Mouse (Mus musculus) liver, embryonic 13.5 days (tissue): ENCODE measurements around the gene Adgra1. TPM values are rescaled to one million over a fixed set of nuclear protein-coding genes. Genes with fewer than 3 reads are reported as not detected.

Experiments used
- ATAC-seq: fragments of 200-750 bp; cut with Nextera tagmentation; 2 replicates; pipeline ENCODE4 v1.8.0; 2017; ENCODE audit warnings: low read depth, mild to moderate bottlenecking, moderate number of reproducible peaks, moderate library complexity
- DNase-seq: peaks from one replicate; pipeline ENCODE4 v3.0.0; 2022
- H3K27ac ChIP-seq: fragments of 300-500 bp; sonication (generic); 2 replicates; pipeline ENCODE4 v1.5.1; 2015; ENCODE audit warnings: moderate library complexity, mild to moderate bottlenecking, inconsistent platforms
- H3K27me3 ChIP-seq: fragments of 300-500 bp; sonication (generic); 2 replicates; pipeline ENCODE4 v1.6.1; 2015; ENCODE audit warnings: mild to moderate bottlenecking, inconsistent platforms
- H3K36me3 ChIP-seq: fragments of 300-500 bp; sonication (generic); 2 replicates; pipeline ENCODE4 v1.6.1; 2015; ENCODE audit warnings: mild to moderate bottlenecking, inconsistent platforms
- H3K4me1 ChIP-seq: fragments of 300-500 bp; sonication (generic); replicated peaks from 2 replicates; pipeline ENCODE4 v1.6.1; 2015; ENCODE audit warnings: inconsistent platforms
- H3K4me2 ChIP-seq: fragments of 300-500 bp; sonication (generic); 2 replicates; pipeline ENCODE4 v1.6.1; 2015; ENCODE audit warnings: inconsistent platforms, mild to moderate bottlenecking, moderate library complexity
- H3K4me3 ChIP-seq: fragments of 300-500 bp; sonication (generic); replicated peaks from 2 replicates; pipeline ENCODE4 v1.5.1; 2015; ENCODE audit warnings: mild to moderate bottlenecking, inconsistent platforms
- H3K9ac ChIP-seq: fragments of 300-500 bp; sonication (generic); 2 replicates; pipeline ENCODE4 v1.6.1; 2015; ENCODE audit warnings: mild to moderate bottlenecking, inconsistent platforms
- H3K9me3 ChIP-seq: fragments of 300-500 bp; sonication (generic); replicated peaks from 2 replicates; pipeline ENCODE4 v1.6.1; 2016; ENCODE audit warnings: inconsistent platforms
- WGBS: fragments of 180-500 bp; shearing (Covaris S2); methylation state at CpG from one replicate; pipeline ENCODE4 v1.1.7; 2015; ENCODE audit not compliant: insufficient replicate concordance; 5-methylcytosine and 5-hydroxymethylcytosine counted together
- polyA plus RNA-seq: library from polyadenylated mRNA; unstranded; fragments of >200 nt; fragmentation: Nextera tagmentation; extraction: Ambion mirVana; gene quantifications from 2 replicates; pipeline ENCODE4 v1.2.1, GENCODE M21; 2015

The Adgra1 gene
- polyA plus RNA-seq, 1 experiment from 2014 or later, result not detected

DNA sequence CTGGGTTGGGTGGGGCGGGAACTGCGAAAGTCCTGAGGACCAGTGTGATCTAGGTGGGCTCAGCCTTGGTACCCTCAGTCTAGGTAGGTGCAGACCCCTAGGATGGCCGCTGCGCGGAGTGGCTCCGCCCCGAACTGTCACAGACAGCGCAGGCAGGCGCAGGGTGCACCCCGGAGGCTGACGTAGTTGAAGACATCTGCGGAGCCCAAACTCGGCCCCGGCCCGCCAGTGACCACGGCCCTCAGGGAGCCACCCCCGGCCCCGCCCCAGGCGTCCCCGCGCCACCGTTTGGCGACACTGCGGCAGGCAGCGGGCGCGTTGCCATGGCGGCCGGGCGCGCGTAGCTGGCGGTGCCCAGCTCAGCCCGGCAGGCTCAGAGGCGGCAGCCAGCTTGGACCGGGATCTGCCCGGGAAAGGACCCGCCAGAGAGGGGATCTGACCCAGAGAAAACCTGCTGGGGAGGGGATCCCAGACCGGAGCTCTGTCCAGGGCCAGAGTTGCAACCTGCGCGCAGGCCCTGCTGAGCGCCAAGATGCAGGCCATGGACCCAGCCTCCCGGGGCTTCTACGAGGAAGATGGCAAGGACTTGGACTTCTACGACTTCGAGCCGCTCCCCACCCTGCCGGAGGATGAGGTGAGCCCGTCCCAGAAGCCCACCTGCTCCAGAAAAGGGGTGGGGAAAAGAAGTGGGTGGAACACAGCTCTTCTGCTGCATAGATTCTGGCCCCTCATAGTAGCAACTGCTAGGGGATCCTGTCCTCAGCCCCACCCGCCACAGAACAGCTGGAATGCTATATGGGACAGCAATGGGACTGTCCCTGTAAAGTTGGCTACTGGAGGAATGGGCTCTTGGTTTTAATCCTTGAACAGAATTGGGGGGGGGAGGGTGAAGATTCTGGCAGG is 60.9 kb downstream of the Adgra1 start, which contains the start of gene Kndc1:
Kndc1 (plus strand) TSS at position 42 of the 903 bp plus-strand sequence.
- peaks cover 36% of the 10 kb centered on the region for H3K27me3 ChIP-seq
- peak within 1 kb of the TSS; percentile 45 for H3K4me2 ChIP-seq
- no peaks in the 10 kb centered on the region for H3K36me3 ChIP-seq
- 2% methylated on average over 50 of the region's 50 CpGs for WGBS
- peak within 1 kb of the TSS; percentile 18 for H3K4me3 ChIP-seq
- H3K9me3 ChIP-seq, result no peaks in the 10 kb centered on the region
- no peak within 1 kb of the TSS for H3K27ac ChIP-seq
- no peaks in the 10 kb centered on the region for H3K4me1 ChIP-seq
- ATAC-seq (no peak), DNase-seq (no peak)
- H3K9ac ChIP-seq, result no peak within 1 kb of the TSS

DNA sequence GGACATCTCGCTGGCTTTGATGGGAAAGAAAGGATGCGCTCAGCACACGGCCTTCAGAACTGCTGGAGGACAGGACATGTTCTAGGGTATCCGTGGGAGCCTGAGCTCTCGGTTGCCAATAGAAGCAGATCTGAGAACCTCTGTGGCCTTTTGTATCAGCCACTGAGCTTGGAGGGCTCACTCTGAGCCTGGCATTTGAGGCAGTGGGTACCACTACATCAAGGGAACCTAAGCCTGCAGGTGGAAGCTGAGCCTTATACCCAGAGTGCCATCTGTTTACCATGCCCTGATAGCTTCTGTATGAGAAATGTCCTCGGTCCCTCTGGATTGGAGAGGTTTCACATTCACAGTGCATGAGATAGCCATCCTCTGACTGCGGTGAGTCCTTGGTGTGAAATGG is 62.3 kb downstream of the Adgra1 start:
- ATAC-seq (no peak), DNase-seq (no peak)
- 60% methylated on average over 7 of the region's 7 CpGs for WGBS
- Histone ChIP-seq H3K9ac (no peak overlapping the region), H3K4me3 (no peak overlapping the region), H3K4me2 (no peak overlapping the region), H3K27ac (no peak overlapping the region), H3K4me1 (no peaks in the 10 kb centered on the region), H3K36me3 (no peaks in the 10 kb centered on the region), H3K27me3 (peaks cover 36% of the 10 kb centered on the region), H3K9me3 (no peaks in the 10 kb centered on the region)

DNA sequence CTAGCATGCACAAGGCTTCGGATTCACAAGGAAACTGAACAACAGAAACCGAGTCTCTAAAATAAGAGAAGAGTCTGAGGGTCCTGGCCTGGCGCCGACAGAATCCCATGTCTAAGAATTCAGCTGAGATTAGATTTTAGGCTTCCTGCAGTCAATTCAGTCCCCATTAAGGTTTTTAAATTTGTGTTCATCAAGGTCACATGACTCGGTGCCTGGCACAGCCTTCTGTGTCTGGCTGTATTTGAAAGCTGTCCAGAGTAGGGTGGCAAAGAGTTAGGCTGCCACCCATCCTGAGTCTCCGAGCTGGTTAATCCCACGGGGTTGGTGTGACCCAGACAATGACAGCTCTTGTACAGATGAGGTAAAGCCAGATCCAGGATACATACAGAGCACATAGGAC is 62.8 kb downstream of the Adgra1 start:
- Histone ChIP-seq H3K27ac (no peak overlapping the region), H3K4me2 (no peak overlapping the region), H3K4me1 (no peaks in the 10 kb centered on the region), H3K36me3 (no peaks in the 10 kb centered on the region), H3K9me3 (no peaks in the 10 kb centered on the region), H3K27me3 (peaks cover 36% of the 10 kb centered on the region), H3K4me3 (no peak overlapping the region), H3K9ac (no peak overlapping the region)
- 63% methylated on average over 7 of the region's 7 CpGs for WGBS
- ATAC-seq (no peak), DNase-seq (no peak)

DNA sequence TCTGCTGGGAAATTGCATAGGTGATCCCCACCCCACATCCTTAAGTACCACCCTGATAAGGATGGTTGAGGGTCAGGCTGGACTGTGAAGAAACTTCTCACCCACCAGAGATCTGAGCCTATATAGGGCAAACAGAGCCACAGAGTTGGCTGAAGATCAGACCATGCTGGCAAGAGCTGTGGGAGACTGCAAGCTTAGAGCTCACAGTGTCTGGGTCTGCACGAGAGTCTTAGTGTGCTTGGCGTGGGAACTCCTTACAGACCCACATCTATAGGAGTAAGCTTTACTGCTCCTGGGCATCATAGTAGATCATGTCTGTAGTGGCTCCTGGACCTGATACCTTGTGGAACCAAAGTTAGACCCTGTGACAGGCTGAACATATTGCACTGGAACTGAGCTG is 64.6 kb downstream of the Adgra1 start:
- no peaks in the 10 kb centered on the region for H3K4me1 ChIP-seq
- WGBS, result 41% methylated on average over 2 of the region's 2 CpGs

DNA sequence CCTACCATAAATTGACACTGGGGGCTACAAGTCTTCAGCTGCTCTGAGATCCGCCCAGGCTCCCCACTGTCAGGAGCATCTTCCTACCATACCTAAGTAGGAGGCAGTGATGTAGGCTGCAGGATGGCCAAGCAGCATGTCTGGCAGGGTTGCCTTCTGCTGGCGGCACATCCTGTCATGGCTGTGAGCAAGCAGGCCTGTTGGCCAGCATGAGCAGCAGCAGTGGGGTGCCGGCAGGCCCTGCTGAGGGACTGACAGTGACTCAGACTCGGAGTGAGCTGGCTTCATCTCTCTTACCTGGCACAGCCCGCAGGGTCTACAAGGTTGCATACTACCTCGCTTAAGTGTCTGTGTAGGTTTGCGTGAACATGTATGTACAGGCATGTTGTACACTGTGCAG is 65.5 kb downstream of the Adgra1 start:
- no peak for DNase-seq
- H3K36me3 ChIP-seq, result no peaks in the 10 kb centered on the region
- no peak overlapping the region for H3K27ac ChIP-seq
- H3K4me3 ChIP-seq, result no peak overlapping the region
- H3K9ac ChIP-seq, result no peak overlapping the region
- whole genome bisulfite sequencing, result 55% methylated on average over 7 of the region's 7 CpGs
- H3K27me3 ChIP-seq, result peaks cover 24% of the 10 kb centered on the region
- no peaks in the 10 kb centered on the region for H3K4me1 ChIP-seq
- no peak for ATAC-seq
- H3K9me3 ChIP-seq, result no peaks in the 10 kb centered on the region
- H3K4me2 ChIP-seq, result no peak overlapping the region

More for the DNA sequence above, 64.6 kb downstream of the Adgra1 start:
- Histone ChIP-seq H3K27me3 (peaks cover 28% of the 10 kb centered on the region), H3K9ac (no peak overlapping the region), H3K36me3 (no peaks in the 10 kb centered on the region), H3K4me3 (no peak overlapping the region), H3K9me3 (no peaks in the 10 kb centered on the region), H3K4me2 (no peak overlapping the region), H3K27ac (no peak overlapping the region)
- ATAC-seq, result no peak
- DNase-seq, result no peak

DNA sequence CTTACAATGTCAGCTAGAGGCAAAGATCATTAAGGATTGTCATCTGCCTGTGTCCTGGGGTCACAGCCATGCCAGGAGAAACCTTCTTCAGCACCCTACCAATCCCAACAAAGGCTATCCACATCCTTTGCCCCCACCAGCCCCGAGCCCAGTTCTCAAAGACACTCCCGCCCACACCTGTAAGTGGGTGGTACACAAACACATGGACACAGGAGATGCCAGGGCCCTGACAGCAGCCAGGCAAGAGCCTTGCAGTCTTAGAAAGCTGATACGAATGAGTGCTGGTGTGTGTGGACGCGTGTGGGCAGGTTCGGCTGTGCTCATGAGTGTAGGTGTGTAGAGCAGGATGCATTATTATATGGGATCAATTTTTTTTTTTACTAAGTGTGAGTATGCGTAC is 66.5 kb downstream of the Adgra1 start:
- H3K9me3 ChIP-seq, result no peaks in the 10 kb centered on the region
- no peak overlapping the region for H3K27ac ChIP-seq
- peaks cover 19% of the 10 kb centered on the region for H3K27me3 ChIP-seq
- ATAC-seq (no peak), DNase-seq (no peak)
- H3K4me2 ChIP-seq, result no peak overlapping the region
- H3K4me1 ChIP-seq, result no peaks in the 10 kb centered on the region
- H3K9ac ChIP-seq, result no peak overlapping the region
- H3K36me3 ChIP-seq, result no peaks in the 10 kb centered on the region
- 81% methylated on average over 7 of the region's 7 CpGs for WGBS
- H3K4me3 ChIP-seq, result no peak overlapping the region

DNA sequence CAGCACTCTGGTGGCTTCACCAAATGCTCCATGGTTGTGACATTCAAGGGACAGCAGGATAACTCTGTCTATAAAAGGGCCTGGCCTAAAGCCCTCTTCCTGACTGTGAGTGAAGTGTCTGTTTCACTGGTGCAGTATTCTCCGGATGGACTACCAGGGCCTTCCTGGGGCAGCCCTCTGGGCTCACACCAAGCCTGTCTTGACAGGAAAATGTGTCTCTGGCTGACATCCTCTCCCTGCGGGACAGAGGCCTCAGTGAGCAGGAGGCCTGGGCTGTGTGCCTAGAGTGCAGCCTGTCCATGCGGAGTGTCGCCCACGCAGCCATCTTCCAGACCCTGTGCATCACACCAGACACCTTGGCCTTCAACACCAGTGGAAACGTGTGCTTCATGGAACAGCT is 66.9 kb downstream of the Adgra1 start:
- DNase-seq, result no peak
- ATAC-seq, result no peak
- Histone ChIP-seq H3K27ac (no peak overlapping the region), H3K9me3 (no peaks in the 10 kb centered on the region), H3K9ac (no peak overlapping the region), H3K27me3 (peaks cover 19% of the 10 kb centered on the region), H3K4me2 (no peak overlapping the region), H3K36me3 (no peaks in the 10 kb centered on the region), H3K4me3 (no peak overlapping the region), H3K4me1 (no peaks in the 10 kb centered on the region)
- 60% methylated on average over 6 of the region's 6 CpGs for WGBS

DNA sequence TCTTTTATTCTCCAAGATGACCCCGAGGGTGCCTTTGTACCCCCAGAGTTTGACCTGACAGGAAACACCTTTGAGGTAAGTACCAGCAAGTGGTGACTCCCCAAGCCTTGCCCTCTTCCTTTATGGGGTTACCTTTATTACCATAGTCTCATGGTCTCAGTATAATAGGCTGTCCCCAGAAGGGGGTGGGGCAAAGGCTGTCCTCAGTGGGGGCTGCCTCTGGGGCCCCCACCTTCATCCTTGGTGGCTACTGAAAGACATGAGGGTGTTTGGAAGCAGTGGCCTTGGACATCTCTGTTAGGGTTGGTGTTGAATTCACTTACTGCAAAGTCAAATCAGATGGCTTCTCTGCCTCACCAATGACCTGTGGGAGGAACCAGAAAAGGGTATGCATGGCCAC is 68.0 kb downstream of the Adgra1 start:
- Histone ChIP-seq H3K9me3 (no peaks in the 10 kb centered on the region), H3K27me3 (peaks cover 13% of the 10 kb centered on the region), H3K4me2 (no peak overlapping the region), H3K27ac (no peak overlapping the region), H3K4me1 (no peaks in the 10 kb centered on the region), H3K4me3 (no peak overlapping the region), H3K9ac (no peak overlapping the region), H3K36me3 (no peaks in the 10 kb centered on the region)
- WGBS, result 31% methylated on average over 1 of the region's 1 CpGs
- DNase-seq, result no peak
- no peak for ATAC-seq

DNA sequence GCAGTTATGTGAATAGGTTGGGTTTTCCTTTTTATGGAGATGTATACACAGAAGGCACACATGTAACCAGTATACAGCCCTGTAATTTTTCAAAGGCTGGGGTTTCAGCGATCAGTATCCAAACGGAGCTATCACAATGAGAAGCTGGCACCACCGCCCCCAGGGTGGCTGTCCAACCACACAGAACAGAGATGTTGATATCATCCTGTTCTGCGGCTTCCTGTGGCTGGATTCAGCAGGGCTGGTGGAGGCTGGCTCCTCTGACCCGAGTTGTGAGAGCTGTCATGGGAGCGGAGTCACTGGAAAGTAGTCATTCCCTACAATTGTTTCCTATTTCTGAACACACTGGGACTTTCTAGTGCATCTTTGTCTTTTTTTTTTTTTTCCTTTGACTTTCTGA is 71.3 kb downstream of the Adgra1 start:
- H3K4me2 ChIP-seq, result no peak overlapping the region
- 16% methylated on average over 6 of the region's 6 CpGs for WGBS
- no peak overlapping the region for H3K4me3 ChIP-seq

DNA sequence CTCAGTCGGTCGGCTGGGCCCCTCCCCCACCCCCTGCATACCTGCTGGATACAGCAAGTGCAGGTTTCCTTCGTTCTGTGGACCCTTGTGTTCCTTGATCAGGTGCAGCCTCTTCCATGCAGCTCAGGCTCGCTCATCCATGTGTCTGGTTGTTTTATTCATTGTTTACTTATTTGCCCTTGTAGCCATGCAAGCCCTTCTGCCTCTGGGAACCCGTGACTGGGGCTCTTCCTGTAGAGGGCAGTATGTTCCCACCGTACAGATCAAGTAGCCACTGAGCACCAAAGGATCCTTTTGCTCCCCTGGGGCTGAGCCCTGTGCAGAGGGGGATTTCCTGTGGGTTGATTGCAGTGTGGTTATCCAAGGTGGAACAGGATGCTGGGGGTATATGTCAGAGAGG is 71.7 kb downstream of the Adgra1 start:
- Histone ChIP-seq H3K27me3 (peaks cover 13% of the 10 kb centered on the region), H3K4me2 (no peak overlapping the region), H3K36me3 (no peaks in the 10 kb centered on the region), H3K27ac (no peak overlapping the region), H3K9me3 (no peaks in the 10 kb centered on the region), H3K4me3 (no peak overlapping the region), H3K9ac (no peak overlapping the region), H3K4me1 (no peaks in the 10 kb centered on the region)
- under 1% methylated on average over 6 of the region's 6 CpGs for WGBS
- DNase-seq, result no peak
- no peak for ATAC-seq

More for the DNA sequence above, 71.3 kb downstream of the Adgra1 start:
- Histone ChIP-seq H3K36me3 (no peaks in the 10 kb centered on the region), H3K27me3 (peaks cover 13% of the 10 kb centered on the region), H3K4me1 (no peaks in the 10 kb centered on the region), H3K27ac (no peak overlapping the region), H3K9me3 (no peaks in the 10 kb centered on the region), H3K9ac (no peak overlapping the region)
- no peak for DNase-seq
- no peak for ATAC-seq

DNA sequence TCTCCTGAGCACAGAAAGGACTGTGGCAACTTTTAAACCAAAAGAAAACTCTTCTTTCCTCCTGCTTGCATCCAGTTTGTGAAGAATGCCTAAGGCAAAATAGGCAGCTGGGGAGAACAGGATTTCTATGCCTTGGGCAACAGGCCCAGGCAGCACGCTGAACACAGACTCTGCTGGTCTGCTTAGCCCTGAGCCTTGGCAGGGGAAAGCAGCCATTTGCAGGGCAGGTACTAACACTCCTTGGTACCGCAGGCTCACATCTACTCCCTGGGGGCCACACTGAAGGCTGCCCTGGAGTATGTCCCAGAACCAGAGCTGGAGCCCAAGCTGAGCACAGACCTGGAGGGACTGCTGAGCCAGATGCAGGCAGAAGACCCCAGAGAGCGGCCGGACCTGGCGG is 74.2 kb downstream of the Adgra1 start:
- Histone ChIP-seq H3K36me3 (no peaks in the 10 kb centered on the region), H3K9ac (no peak overlapping the region), H3K27me3 (peaks cover 20% of the 10 kb centered on the region), H3K9me3 (no peaks in the 10 kb centered on the region), H3K4me2 (no peak overlapping the region), H3K4me3 (no peak overlapping the region), H3K27ac (no peak overlapping the region), H3K4me1 (no peaks in the 10 kb centered on the region)
- ATAC-seq, result no peak
- DNase-seq, result no peak
- WGBS, result 70% methylated on average over 5 of the region's 5 CpGs

DNA sequence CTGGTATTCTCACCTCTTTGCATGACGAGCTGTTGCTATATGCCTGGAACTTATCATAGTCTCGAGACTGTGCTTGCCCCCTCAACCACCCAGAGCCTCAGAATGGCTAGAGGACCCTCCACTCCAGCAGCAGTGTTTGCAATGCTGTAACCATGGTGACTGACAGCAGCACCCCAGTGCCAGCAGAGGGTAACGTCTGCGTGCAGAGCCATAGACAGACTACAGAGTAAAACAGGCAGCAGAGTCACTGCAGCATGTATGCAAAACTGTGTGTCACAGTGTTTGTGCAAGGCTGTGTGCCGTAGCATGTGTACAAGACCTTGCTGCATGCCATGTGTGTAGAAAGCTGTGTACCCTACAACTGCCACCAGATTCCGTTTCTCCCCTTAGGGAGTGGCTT is 75.5 kb downstream of the Adgra1 start:
- Histone ChIP-seq H3K9me3 (no peaks in the 10 kb centered on the region), H3K36me3 (no peaks in the 10 kb centered on the region), H3K27me3 (peaks cover 29% of the 10 kb centered on the region), H3K27ac (no peak overlapping the region), H3K4me3 (no peak overlapping the region), H3K4me2 (no peak overlapping the region), H3K4me1 (peaks cover 5% of the 10 kb centered on the region; the same call in 1 of the 2 replicates), H3K9ac (no peak overlapping the region)
- 39% methylated on average over 6 of the region's 6 CpGs for WGBS
- ATAC-seq (no peak), DNase-seq (no peak)
